Mouse (Mus musculus) c-Kit-positive CD71-positive TER-119-negative erythroid progenitor cells, embryonic 14.5 days (primary cell): ENCODE measurements around the gene Ercc1.

ENCODE experiments used
- DNase-seq: peaks from one replicate; pipeline ENCODE4 v3.0.0-alpha.2; 2013; ENCODE audit warnings: low read depth

Ercc1 gene

DNA sequence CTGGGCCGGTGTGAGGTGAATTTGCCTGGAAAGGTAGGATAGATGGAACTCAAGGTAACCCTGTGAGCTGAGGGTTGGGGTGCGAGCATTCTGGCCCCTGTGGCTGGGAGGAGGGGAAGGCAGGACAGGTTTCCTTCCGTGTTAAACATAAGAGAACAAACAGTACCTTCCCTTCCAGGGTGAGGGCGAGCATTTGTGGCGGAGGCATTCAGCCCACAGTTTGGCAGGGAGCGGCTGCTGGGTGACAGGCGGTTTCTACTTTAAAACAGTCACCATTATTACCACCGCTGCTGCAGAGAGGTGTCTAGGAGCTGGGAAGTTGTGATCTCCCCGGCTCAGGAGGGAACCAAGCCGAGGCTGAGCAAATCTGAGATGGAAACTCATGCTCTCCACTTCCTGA is 7.5 kb upstream of the Ercc1 start:
- no peak for DNase-seq

DNA sequence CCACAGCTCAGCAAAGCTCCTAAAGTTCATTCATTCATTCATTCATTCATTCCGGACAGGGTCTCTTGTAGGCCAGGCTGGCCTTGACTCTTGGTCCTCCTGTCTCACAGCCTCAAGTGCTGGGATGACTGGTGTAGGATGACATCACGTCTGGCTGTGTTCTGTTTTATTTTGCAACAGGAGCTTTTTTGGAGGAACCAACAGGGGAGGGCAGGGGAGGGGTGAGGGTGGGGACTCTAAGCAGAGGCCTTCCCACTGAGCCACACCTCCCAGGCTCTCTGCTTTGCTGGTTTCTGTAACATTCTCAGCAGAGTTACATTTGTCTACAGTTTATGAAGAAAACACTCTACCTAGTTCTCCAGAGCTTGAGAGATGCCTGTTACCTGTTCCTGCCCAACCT is 6.5 kb upstream of the Ercc1 start:
- no peak for DNase-seq

DNA sequence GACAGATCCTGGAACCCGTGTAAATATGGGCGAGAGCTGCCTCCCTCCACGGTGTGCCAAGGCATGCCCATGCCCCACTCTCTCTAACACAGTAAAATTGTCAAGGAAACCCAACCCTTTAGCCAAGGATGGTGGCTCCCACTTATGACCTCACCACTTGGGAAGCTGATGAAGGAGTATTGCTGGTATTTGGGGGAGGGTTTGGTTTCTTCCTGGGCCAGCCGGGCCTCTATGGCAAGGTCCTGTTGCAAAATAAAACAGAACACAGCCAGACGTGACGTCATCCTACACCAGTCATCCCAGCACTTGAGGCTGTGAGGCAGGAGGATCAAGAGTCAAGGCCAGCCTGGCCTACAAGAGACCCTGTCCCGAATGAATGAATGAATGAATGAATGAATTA is 6.0 kb upstream of the Ercc1 start:
- no peak for DNase-seq

DNA sequence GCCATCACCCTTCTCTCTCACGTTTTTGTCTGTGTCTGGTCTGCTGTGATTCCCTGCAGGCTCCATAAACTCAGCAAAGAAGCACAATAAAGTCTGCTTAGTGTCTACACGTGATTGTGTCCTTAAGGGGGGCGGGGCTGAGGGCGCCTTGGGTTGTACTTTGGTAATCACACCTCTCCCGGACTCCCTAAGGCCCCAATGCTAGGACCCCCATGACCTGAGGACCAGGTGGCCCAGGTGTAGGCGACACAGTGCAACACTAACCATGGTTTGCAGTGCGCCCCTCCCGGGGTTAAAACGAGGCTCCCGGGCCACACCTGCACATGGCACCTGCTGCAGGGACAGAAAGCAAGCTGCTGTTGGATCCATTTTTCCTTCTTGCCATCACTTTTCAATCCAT is 3.3 kb upstream of the Ercc1 start:
- DNase-seq, result no peak

DNA sequence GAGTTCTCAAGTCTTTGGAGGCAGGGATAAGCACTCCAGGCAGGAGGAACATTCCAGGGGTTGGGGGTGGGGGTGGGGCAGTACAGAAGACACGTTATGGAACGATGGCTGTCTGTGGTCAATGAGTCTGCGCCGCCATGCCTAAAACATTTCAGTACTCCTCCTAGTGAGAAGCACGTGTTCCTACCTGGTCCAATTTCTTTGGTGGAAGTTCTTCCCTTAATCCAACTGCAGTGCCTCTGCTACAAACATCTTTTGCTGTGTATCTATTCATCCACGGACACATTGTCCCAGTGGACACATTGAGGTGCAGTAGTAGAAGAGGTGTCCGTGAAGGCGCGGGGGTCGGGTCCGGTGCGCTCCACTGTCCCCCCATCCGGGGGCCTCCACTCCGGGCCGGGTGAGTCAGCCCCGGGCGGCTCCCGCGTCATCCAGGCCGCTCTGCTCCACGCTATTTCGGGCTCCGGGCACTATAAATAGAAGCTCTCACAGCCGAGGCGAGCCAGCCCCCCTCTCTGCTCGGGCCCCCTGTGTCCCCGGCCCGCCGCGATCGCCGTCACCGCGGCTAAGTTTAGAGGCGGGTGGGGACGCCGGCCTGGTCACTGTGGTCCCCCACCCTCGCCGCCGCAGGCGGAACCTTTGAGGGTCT is 2.7 kb upstream of the Ercc1 start:
- DNase-seq, result no peak

DNA sequence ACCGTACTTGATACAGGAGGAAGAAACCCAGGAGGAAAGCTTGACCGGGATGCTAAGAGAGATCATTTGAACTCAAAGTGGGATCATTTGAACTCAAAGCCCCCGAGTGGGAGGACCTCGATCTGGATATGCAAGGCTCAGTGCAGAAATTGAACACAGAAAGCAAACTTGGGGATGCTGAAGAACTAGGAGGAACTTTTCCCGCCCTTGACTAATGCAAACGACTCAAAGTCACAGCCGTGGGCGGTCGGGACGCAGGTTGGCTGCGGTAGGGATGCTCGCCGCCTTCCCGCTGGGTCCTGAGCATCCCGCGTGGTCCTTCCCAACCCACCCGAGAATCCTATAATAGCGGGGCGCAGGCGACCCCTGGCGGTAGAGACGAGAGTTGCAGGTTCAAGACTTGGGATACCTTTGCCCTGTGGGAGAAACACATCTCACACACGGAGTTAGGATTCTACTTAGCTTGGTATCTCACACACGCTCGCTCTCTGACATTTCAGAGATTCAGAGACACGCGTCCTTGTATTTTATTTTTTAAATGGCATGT is 2.0 kb upstream of the Ercc1 start:
- peak; percentile 63 for DNase-seq

DNA sequence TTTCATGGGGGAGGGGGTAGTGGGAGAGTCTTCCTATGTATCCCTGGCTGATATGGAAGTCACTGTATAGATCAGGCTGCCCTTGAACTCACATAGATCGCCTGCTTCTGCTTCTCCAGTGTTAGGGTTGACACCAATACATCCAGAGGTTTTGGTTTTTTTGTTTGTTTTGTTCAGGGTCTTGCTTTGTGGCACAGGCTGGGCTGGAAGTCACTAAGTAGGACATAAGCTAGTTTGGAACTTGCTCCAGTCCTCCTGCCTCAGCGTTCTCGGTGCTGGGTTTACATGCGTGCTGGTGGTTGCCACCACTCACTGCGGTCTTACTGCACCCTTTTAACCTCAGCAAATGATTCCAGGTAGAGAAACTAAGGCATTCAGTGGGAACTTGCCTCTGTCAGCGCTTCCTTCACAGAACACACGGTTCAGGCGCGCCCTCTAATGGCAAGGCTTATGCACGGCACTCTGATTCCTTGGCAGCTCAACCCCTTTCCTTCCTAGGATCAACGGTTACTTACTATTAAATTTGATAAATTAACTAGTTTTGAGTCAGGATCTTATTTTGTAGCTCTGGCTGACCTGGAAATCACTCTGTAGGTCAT is 1.3 kb upstream of the Ercc1 start:
- DNase-seq, result peak; percentile 84

DNA sequence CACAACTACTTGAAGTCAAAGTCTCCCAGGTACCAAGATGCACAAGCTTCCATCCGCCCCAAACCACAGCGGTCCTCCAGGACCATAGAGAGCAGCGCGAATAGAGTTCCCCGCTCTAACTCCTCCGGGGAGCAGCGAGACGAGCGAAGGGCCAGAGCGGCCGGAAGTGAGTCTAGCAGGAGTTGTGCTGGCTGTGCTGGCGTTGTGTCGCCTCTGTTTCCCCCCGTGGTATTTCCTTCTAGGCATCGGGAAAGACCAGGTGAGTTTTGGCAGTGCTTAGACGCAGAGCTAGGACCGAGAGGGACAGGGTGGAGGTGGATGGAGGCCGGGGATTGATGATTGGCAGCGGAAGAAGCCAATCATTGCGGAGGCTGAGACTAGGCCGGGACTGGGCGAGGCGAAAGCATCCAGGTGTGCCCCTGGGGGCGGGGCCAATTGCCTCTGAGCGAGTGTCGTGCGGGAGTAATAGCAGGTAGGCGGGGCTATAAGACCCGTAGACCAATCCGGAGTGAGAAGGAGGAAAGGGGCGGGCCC is 427 bp downstream of the Ercc1 start:
- DNase-seq, result peak; percentile 98

DNA sequence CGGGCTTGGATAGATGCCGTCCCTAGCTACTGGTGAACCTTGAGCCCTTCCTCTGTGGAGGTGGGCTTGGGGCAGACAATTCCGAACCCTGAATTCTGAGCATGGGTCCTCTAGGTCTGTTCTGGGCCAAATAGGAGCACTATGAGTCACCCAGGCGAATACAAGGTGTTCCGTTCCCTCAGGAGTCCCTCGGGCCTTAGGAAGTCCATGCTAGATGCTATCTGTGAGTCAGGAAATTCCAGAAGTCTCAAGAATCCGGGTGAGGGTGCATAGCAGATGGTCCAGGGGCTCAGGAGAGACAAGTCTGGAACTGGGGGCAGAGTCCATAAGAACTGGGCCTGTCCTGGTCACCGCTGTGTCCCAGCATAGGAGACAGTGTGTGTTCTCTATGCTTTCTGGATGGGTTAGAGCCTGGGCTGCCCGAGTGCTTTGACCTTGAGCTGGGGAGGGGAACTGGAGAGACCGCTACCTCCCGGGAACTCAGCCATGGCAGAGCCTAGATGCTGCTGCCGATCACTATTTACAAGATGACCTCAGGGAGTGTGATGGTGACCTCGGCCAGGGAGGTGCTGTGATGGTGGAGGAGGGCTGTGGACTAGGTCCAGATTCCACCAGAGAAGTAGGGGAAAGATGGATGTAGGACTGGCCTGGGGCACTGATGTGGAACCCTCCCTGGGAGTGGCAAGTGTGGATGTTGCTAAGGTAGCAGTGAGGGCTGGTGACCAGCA is 4.8 kb downstream of the Ercc1 start:
- no peak for DNase-seq

DNA sequence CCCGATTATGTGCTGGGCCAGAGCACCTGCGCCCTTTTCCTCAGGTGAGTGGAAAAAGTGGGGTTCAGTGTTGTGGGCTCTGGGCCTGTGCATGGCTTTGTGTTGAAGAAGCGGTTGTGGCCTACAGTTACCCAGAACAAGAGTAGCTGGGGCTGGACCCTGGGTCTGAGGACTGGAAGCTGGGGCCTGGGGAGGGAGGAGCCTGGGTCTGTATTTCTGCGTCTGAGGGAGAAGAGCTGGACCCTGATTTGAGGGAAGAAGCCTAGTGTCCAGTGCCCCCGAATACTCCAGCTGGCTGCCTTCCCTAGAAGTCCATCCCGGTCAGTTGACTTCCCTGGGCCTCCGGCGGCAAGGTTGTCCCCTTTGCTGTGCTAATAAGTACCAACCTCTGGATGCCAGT is 5.6 kb downstream of the Ercc1 start:
- DNase-seq, result no peak

DNA sequence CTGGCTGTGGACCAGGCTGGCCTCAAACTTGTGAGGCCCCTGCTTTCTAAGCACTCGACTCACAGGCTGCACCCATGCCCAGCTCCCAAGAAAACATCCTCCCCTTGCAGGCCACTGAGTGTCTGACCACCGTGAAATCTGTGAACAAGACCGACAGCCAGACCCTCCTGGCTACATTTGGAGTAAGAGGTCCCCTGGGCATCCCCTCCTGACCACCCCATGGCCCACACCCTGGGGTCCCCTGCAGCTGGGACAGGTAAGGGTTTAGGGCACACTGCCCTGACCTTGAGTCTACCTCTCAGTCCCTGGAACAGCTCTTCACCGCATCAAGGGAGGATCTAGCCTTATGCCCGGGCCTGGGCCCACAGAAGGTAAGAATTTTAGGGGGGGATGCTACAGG is 10.4 kb downstream of the Ercc1 start:
- DNase-seq, result no peak

DNA sequence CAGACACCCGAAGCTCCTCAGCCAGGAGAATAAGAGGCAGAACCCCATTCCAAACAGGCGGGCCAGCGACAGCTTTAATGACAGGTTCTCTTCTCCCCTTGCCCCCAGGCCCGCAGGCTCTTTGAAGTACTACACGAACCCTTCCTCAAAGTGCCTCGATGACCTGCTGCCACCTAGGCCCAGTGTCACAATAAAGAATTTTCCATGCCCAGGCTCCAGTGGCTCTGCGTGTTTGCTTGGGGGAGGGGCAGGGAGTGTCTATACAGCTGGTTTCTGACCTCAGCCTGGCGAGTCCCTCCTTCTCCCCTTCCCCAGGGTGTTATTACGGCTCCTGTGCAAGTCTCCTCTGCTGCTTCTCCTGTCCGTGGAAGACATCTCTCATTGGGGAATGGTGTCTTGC is 11.7 kb downstream of the Ercc1 start:
- no peak for DNase-seq

DNA sequence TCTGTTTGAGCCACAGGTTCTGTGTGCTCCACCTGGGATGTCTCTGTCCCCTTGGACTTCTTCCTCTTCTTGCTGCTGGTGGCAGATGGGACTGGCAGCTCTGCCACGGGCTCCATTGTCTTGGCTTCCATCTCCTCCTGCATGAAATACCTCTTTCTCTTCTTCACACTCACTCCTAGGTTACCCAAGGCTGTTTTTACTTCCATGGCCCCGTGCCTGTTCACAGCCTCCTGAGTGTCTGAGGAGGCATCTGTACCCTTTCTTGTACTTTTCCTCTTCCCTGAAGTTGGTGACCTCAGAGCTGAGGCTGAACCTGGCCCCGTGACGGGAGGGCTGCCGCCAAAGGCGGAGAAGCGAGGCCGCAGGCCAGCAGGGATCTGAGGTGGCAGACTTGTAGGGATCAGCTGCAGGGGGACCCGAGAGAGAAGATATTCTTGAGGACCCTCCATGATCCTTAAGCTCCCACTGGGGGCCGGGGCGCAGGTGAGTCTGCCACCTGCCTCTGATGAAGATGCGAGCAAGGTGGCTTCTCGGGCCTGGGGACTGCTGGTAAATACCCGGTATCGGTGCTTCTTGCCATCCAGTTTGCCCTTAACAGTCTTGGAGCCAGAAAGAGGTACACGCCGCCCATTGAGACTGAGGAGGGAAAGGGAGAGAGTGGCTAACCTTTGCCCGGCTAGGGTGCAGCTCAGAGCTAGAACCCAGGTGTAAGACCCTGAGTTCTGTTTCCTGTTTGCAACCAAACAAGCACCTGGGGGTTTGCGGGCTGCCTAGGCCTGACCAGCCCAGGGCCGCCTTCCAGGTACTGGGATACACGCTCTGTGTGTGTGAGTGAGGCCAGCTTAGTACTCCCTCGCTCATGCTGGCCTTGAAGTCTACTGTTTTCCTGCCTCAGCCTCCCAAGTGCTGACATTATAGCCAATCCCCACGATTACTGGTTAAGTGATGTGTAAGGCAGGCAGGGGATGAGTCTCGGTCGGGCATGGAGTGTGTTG is 13.1 kb downstream of the Ercc1 start:
- no peak for DNase-seq

DNA sequence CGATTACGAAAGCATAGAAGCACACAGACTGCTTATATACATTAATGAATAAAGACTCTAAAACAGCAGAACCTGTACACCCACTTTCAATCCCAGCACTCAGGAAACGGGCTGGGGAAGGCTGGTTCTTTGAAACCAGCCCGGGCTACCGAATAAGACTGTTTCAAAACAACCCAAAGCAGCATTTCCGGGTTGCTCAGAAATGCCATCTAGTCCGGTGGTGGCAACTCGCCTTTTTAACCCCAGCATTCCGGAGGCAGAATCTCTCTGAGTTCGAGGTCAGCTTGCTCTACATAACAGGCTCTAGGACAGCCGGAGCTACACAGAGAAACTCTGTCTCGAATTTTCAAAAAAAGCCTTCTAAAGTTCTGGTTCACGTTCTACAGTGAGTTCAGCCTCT is 14.1 kb downstream of the Ercc1 start:
- DNase-seq, result no peak

DNA sequence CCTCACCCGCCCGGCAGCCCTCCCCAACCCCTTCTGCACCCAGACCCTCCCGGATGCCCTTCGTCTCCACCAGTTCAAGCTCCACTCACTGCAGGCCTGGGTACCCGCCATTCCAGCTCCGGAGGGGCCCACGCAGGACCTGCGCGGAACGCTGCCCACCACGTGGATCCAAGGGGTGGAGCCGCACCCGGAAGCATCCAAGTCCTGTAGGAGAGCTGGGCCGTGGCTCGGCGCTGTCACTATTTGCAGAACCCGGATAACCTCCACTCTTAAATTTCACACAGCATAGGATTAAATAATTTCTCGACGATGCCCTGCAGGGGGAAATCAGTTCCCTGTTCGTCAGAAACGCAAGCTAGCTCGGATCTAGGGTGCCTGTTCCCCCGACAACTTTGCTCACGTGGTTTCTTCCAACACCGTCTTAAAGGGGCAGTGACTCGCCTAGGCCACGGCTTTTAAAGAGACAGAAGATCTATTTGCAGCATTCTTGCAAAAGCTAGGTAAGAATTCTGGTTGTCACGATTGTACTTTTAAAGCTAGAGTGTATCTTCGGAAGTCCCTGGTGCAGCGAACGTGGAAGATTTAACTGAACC is 14.8 kb downstream of the Ercc1 start, which contains the start of the genes Cd3eap and Ppp1r13l:
Cd3eap (minus strand) TSS at position 185 of the 593 bp plus-strand sequence.
Ppp1r13l (plus strand) TSS at position 451 of the 593 bp plus-strand sequence.
- DNase-seq, result peak; percentile 84

DNA sequence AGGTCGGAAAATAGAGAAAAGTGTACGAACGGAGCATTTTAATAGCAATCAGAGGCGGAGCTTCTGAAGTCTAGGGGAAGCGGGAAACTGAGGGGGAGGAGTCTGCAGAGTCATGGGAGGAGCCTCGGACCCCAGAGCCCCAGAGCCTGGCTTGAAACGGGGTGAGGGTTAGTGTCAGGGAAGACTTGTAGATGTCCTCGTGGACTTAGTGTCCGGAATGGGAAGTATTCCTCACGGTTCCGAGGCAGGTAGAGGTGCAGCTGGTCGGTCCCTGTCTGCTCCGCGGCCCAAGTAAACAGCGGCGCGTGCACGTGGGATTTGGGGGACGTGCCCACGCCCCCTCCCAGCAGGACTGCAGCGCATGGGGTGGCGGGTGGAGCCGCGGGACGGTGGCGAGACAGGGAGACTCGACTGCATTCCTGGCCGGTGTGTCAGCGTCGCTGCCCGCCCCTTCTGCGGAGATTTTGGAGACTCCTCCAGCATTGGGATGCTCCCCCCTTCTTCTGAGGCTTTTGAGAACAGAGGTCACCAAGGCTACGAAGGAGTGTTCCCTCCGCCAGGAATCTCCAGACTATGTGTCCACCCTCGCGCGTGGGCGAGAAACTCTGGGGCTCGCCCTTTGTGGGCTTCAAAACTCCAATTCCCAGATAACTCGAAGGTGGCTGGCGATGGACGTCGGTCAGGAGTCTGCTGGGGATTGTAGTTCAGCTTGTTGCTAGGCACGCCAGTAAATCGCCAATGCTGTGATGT is 15.5 kb downstream of the Ercc1 start:
- DNase-seq, result no peak

DNA sequence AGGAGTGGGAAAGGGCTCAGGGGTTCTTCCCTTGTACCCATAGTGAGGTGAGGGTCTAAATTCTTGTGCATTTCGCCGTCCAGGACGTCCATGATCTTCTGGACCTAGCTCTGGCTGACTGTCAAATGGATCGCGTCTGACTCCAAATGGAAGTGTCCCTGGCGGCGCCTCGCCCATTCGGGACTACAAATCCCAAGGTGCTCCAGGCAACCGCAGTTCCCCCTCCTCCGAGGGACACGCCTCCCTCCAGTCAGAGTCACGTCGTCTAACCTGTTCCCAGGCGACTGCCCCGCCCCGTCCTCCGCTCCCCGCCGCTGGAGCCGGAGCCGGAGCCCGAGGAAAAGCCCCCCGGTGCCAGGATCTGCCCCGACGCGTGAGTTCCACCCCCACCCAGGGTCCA is 16.4 kb downstream of the Ercc1 start:
- peak; percentile 85 for DNase-seq

DNA sequence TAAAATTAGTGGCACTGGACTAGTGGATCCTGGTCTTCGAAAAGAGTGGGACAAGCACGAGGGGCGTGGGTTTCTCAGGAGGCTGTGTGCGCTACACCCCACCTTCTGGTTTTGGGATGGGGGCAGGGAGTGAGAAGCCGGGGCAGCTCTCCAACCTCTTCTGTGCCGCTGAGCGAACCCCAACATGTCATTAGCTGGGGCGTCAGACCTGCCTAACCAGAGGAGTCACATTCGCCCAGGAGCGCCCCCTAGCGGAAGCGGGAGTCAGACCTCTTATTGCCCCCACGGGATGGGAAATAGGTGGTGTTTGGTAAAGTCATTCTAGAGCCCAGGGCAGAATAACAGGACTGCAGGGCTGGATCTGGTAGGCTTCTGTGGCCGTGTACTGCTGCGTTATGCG is 17.1 kb downstream of the Ercc1 start:
- DNase-seq, result peak; percentile 91

DNA sequence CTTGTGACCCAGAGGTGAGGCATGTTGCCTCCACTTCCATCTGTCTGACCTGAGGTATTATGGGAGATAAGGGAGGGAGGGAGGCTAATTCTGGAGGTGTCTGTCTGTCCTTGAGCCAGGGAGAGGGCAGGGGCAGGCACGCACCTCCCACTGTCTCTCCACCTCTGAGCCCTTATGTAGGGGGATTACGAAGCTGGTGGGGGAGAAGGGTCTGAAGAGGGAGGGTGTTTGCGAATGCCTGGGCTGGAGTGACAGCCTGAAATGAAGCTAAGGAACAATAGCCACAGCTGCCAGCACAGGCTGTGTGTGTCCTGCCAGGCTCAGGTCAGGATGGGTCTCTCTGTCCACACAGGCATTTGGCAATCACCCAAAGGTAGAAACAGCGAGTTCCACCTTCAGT is 17.7 kb downstream of the Ercc1 start:
- DNase-seq, result no peak

DNA sequence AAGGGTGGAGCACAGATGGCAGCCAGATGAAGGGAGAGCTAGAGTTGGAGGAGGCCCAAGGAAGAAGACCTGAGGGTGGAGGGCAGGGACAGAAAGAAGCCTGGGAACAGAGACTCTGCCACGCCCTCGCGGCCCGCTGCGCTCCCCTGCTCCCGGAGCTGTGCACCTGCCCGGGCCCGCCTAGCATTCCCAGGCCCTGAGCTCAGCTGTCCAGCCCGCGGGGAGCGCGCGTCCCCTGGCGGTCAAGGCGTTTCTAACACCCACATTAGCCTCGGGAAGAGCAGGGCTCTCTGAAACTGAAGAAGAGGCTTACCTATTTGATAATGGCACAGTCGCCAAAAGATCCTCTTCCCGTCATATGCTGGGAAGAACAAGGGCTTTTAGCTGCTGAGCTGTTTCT is 19.3 kb downstream of the Ercc1 start:
- peak; percentile 53 for DNase-seq
